In the genomic region with DNA sequence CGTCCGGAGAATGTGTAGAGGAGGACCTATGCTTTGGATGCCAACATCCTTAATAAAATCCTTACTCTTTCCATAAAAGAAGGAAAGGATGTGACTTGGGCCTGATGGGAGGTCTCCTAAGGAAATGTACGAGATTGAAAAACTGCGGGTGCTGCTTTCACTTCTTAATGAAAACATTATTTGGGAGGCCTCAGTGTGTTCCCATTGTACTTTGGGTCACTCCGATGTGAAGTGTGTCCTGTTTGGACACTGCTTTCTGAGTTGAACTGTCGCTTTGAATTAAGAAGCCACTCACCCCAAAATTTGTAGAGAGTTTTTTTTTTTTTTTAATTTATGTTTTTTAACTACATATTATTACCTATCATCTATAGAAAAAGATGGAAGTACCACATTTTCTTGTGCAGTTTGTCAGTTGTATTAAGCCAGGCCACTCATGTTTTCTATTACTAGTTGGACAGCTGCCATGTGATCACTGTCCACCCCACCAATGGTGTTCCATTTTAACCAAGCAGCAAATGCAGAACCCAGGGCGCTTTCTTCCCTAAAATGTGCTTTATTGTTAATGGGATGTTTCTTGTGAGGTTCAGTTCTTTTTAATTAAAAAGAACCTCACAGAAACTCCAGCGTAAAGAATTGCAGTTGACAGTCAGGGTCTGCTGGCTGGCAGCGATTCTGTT, we compare ENCODE assay signal across 9 mouse cellular contexts. TPM values are rescaled to one million over a fixed set of nuclear protein-coding genes. Genes with fewer than 3 reads are reported as not detected.
DNase-seq lines count a peak whose midpoint lies in the region; ATAC-seq and TF ChIP-seq lines count a peak whose summit lies in the region.
"Had no signal": no experiment of that assay in that cellular context is flagged by ENCODE, and none has a peak within 500 bp of the region (broad histone marks: within the 10 kb centered on the region; RNA-seq: fewer than 3 reads in every experiment).

No protein-coding gene starts in this region.

- ATAC-seq in forebrain, embryonic 11.5 days (replicated peaks; ENCODE audit: low FRiP score), result no peak
- ATAC-seq in limb, embryonic 11.5 days (ENCODE audit: insufficient number of reproducible peaks, low FRiP score, low TSS enrichment, low read depth), result 0 out of 2 replicates have a peak, but pooled peaks have one; percentile 4

- H3K36me3 ChIP-seq in CH12.LX (replicated peaks in 1 of 2; ENCODE audit: control insufficient read depth in 1 of 2, insufficient read depth in 1 of 2, low read length in 1 of 2), result no peaks in the 10 kb centered on the region
- no peaks in the 10 kb centered on the region for H3K36me3 ChIP-seq in forebrain, embryonic 11.5 days (ENCODE audit: control insufficient read depth, insufficient read depth, low read length)
- H3K36me3 ChIP-seq in limb, embryonic 11.5 days (ENCODE audit: control insufficient read depth, insufficient read depth, low read length), result no peaks in the 10 kb centered on the region

- dilution Hi-C loops in CH12.LX (cut with MboI; ENCODE audit: extremely low pct_ligation_motif_present, extremely low pct_unique_long_range_greater_than_20kb, low sequenced_read_pairs), result no loop called here

- peaks cover 2% of the 10 kb centered on the region for H3K9me3 ChIP-seq in CH12.LX (replicated peaks; ENCODE audit: low read length)
- no peaks in the 10 kb centered on the region for H3K9me3 ChIP-seq in forebrain, embryonic 11.5 days (ENCODE audit: control insufficient read depth, low read length)
- H3K9me3 ChIP-seq in limb, embryonic 11.5 days (ENCODE audit: control insufficient read depth, low read length), result no peaks in the 10 kb centered on the region

- no peak overlapping the region for H3K27ac ChIP-seq in CH12.LX (ENCODE audit: insufficient read depth, low read depth)
- 0 out of 2 replicates have a peak overlapping the region, but pooled peaks have one; percentile 12 for H3K27ac ChIP-seq in forebrain, embryonic 11.5 days (ENCODE audit: low read depth, low read length)
- H3K27ac ChIP-seq in limb, embryonic 11.5 days (replicated peaks; ENCODE audit: low read depth, low read length), result no peak overlapping the region; the same call in 1 of the 2 replicates
- H3K27ac ChIP-seq in olfactory bulb, adult 2 months (ENCODE audit: insufficient read depth, low read depth, low read length), result no peak overlapping the region

- WGBS in forebrain, embryonic 11.5 days, result 21% methylated on average over 9 of the region's 9 CpGs
- 26% methylated on average over 9 of the region's 9 CpGs for WGBS in limb, embryonic 11.5 days
- WGBS in olfactory bulb, adult 2 months, result 27% methylated on average over 9 of the region's 9 CpGs

- H3K27me3 ChIP-seq in CH12.LX (replicated peaks), result no peaks in the 10 kb centered on the region
- no peaks in the 10 kb centered on the region for H3K27me3 ChIP-seq in forebrain, embryonic 11.5 days (ENCODE audit: control insufficient read depth, insufficient read depth, low read length)
- no peaks in the 10 kb centered on the region for H3K27me3 ChIP-seq in limb, embryonic 11.5 days (ENCODE audit: control insufficient read depth, insufficient read depth, low read length)

- H3K79me2 ChIP-seq in CH12.LX (replicated peaks; ENCODE audit: control insufficient read depth, extremely low read depth, insufficient read depth, poor library complexity, severe bottlenecking), result no peaks in the 10 kb centered on the region

- TF ChIP-seq CTCF in CH12.LX (conservative IDR thresholded peaks at IDR 0.05 in 1 of 2, IDR thresholded peaks at IDR 0.05 in 1 of 2; ENCODE audit: low read depth in 2 of 2, low read length in 2 of 2), result no peak
- no peak for TF ChIP-seq CTCF in olfactory bulb, adult 2 months (IDR thresholded peaks at IDR 0.05; ENCODE audit: insufficient read depth, low read depth, low read length)

- no peak for TF ChIP-seq POLR2A in CH12.LX (IDR thresholded peaks at IDR 0.05; ENCODE audit: low read depth, low read length)
- no peak for TF ChIP-seq POLR2A in olfactory bulb, adult 2 months (IDR thresholded peaks at IDR 0.05; ENCODE audit: insufficient read depth, low read depth, low read length)

- H3K4me3 ChIP-seq in CH12.LX (replicated peaks in 1 of 3; ENCODE audit: low read depth in 2 of 3, low read length in 2 of 3, poor library complexity in 1 of 3), result peak overlapping the region; percentile 58 to 91 (median 59)
- peak overlapping the region; percentile 56 for H3K4me3 ChIP-seq in forebrain, embryonic 11.5 days (ENCODE audit: low read depth, low read length)
- H3K4me3 ChIP-seq in limb, embryonic 11.5 days (ENCODE audit: low read depth, low read length), result peak overlapping the region; percentile 63
- peak overlapping the region; percentile 78; the same call in 1 of the 2 replicates for H3K4me3 ChIP-seq in olfactory bulb, adult 2 months (ENCODE audit: insufficient read depth, low read depth, low read length)

- peak overlapping the region; percentile 96 for H3K4me2 ChIP-seq in CH12.LX (ENCODE audit: insufficient read depth, low read depth, poor library complexity, severe bottlenecking)
- H3K4me2 ChIP-seq in forebrain, embryonic 11.5 days (ENCODE audit: low read depth, low read length, severe bottlenecking), result peak overlapping the region; percentile 61
- H3K4me2 ChIP-seq in limb, embryonic 11.5 days (ENCODE audit: low read depth, severe bottlenecking), result peak overlapping the region; percentile 37

- H3K4me1 ChIP-seq in CH12.LX (ENCODE audit: control insufficient read depth in 1 of 2, insufficient read depth in 2 of 2), result peaks cover 0 to 24% of the 10 kb centered on the region in 2 experiments; a peak in 2 of 4 replicates
- H3K4me1 ChIP-seq in forebrain, embryonic 11.5 days (replicated peaks; ENCODE audit: control insufficient read depth, insufficient read depth, low read length), result no peaks in the 10 kb centered on the region
- no peaks in the 10 kb centered on the region for H3K4me1 ChIP-seq in limb, embryonic 11.5 days (ENCODE audit: control insufficient read depth, insufficient read depth, low read length)
- peaks cover 4% of the 10 kb centered on the region for H3K4me1 ChIP-seq in olfactory bulb, adult 2 months (ENCODE audit: control insufficient read depth, insufficient read depth, low read length)

- TF ChIP-seq EP300 in CH12.LX (IDR thresholded peaks at IDR 0.05; ENCODE audit: low read length), result no peak

- DNase-seq in cerebellum, adult 9-11 months, result peak; percentile 16
- no peak for DNase-seq in cerebellum, postnatal 25 days
- DNase-seq in CH12.LX (ENCODE audit: extremely low read depth), result no peak
- DNase-seq in forebrain, embryonic 11.5 days (ENCODE audit: low spot score), result no peak
- no peak for DNase-seq in limb, embryonic 11.5 days (ENCODE audit: low spot score)
- DNase-seq in layer of hippocampus, adult 9-11 months, result no peak
- DNase-seq in ovary, postnatal 10 days (ENCODE audit: low spot score), result no peak

- in situ Hi-C loops in CH12.LX (cut with MboI; ENCODE audit: low pct_ligation_motif_present, low pct_unique_long_range_greater_than_20kb, low sequenced_read_pairs), result no loop called here

- no peak for TF ChIP-seq RAD21 in CH12.LX (IDR thresholded peaks at IDR 0.05; ENCODE audit: low read depth, low read length)

- H3K9ac ChIP-seq in CH12.LX (ENCODE audit: insufficient read depth, low read depth), result peak overlapping the region; percentile 83
- peak overlapping the region; percentile 58 for H3K9ac ChIP-seq in forebrain, embryonic 11.5 days (ENCODE audit: low read length)
- peak overlapping the region; percentile 35 for H3K9ac ChIP-seq in limb, embryonic 11.5 days (ENCODE audit: low read length)

TF ChIP-seq in CH12.LX, 34 proteins besides CTCF, POLR2A, EP300 and RAD21:
- TF ChIP-seq MYC (IDR thresholded peaks at IDR 0.05; ENCODE audit: low read depth, low read length) (no peak), ZC3H11A (IDR thresholded peaks at IDR 0.05; ENCODE audit: low read depth, low read length) (no peak), MAX (IDR thresholded peaks at IDR 0.05; ENCODE audit: low read length) (no peak), ZMIZ1 (IDR thresholded peaks at IDR 0.05; ENCODE audit: low read depth, low read length) (no peak), USF2 (conservative IDR thresholded peaks at IDR 0.05; ENCODE audit: low read depth, low read length) (no peak), ZKSCAN1 (IDR thresholded peaks at IDR 0.05; ENCODE audit: borderline replicate concordance, low read depth, low read length) (no peak), TCF12 (IDR thresholded peaks at IDR 0.05; ENCODE audit: low read depth, low read length) (no peak), MXI1 (IDR thresholded peaks at IDR 0.05; ENCODE audit: low read depth, low read length) (no peak), SMC3 (IDR thresholded peaks at IDR 0.05; ENCODE audit: low read depth, low read length) (no peak), NRF1 (IDR thresholded peaks at IDR 0.05; ENCODE audit: low read depth, low read length) (no peak), UBTF (IDR thresholded peaks at IDR 0.05; ENCODE audit: low read depth, low read length) (no peak), SIN3A (IDR thresholded peaks at IDR 0.05; ENCODE audit: low read length) (no peak; the same call in 1 of the 2 replicates), MAZ (IDR thresholded peaks at IDR 0.05; ENCODE audit: low read depth, low read length) (no peak)

RNA-seq across cellular contexts. Expression of gene Brdt, which starts 29.2 kb away (rescaled TPM):
- total RNA-seq in CH12.LX (2012; rRNA removed), result 0.71 and 0.98 TPM in 2 replicates
- 0.45 and 0.59 TPM in 2 replicates for total RNA-seq in CH12.LX (2014; rRNA removed)
- 0.56 and 1.0 TPM in 2 replicates for polyA plus RNA-seq in CH12.LX (2012; ENCODE audit: insufficient read length, low read depth)
- polyA plus RNA-seq in forebrain, embryonic 11.5 days (2014; fragmentation: Nextera tagmentation; extraction: Ambion mirVana), result 1.1 and 1.2 TPM in 2 replicates
- polyA plus RNA-seq in limb, embryonic 11.5 days (2014; fragmentation: Nextera tagmentation; extraction: Ambion mirVana), result 1.5 and 2.0 TPM in 2 replicates
- not detected in 2 replicates for polyA plus RNA-seq in olfactory bulb, adult 2 months (2012; ENCODE audit: insufficient read depth, insufficient read length, low replicate concordance, missing spikeins)

RNA-seq across cellular contexts. Expression of gene Ephx4, which starts 42.3 kb away (rescaled TPM):
- total RNA-seq in CH12.LX (2012; rRNA removed), result 0.71 and 0.81 TPM in 2 replicates
- total RNA-seq in CH12.LX (2014; rRNA removed), result not detected in 2 replicates
- polyA plus RNA-seq in CH12.LX (2012; ENCODE audit: insufficient read length, low read depth), result not detected in 2 replicates
- 0.95 and 1.1 TPM in 2 replicates for polyA plus RNA-seq in forebrain, embryonic 11.5 days (2014; fragmentation: Nextera tagmentation; extraction: Ambion mirVana)
- polyA plus RNA-seq in limb, embryonic 11.5 days (2014; fragmentation: Nextera tagmentation; extraction: Ambion mirVana), result 0.64 and 0.72 TPM in 2 replicates
- not detected in 2 replicates for polyA plus RNA-seq in olfactory bulb, adult 2 months (2012; ENCODE audit: insufficient read depth, insufficient read length, low replicate concordance, missing spikeins)
- total RNA-seq: hematopoietic stem cell, adult 5-6 weeks had no signal

Comparison
In these comparisons a context has a peak if more than half of its experiments do, and no peak if none do; other contexts are left out.
1. H3K4me2 ChIP-seq: peak in every context shown above with its lines; median percentile 96 in CH12.LX; 61 in forebrain, embryonic 11.5 days; 37 in limb, embryonic 11.5 days.